Mouse (Mus musculus): ENCODE results near the gene Zpld1.

Gene Zpld1

GRCm38 (mm10) chr16:55297886-55298285 lies at the start of gene Zpld1:
TSS of gene Zpld1 (minus strand) at chr16:55297986.
- DNase-seq (ENCODE audit: low spot score in 2 of 2), result no peak

GRCm38 (mm10) chr16:55345644-55346043 lies 47.9 kb upstream of the Zpld1 start:
- DNase-seq (ENCODE audit: low spot score in 2 of 2), result no peak

GRCm38 (mm10) chr16:55321542-55322514 lies 24.0 kb upstream of the Zpld1 start:
- DNase-seq (ENCODE audit: low spot score in 2 of 2), result no peak

- no peak for DNase-seq (ENCODE audit: low spot score in 2 of 2)
Observed at GRCm38 (mm10) chr16:55316996-55317395, 19.2 kb upstream of the Zpld1 start.

GRCm38 (mm10) chr16:55312106-55312505 lies 14.3 kb upstream of the Zpld1 start:
- DNase-seq (ENCODE audit: low spot score in 2 of 2), result no peak

GRCm38 (mm10) chr16:55282696-55283095 lies 15.1 kb downstream of the Zpld1 start:
- no peak for DNase-seq (ENCODE audit: low spot score in 2 of 2)

GRCm38 (mm10) chr16:55277447-55277846 lies 20.3 kb downstream of the Zpld1 start:
- no peak for DNase-seq (ENCODE audit: low spot score in 2 of 2)

GRCm38 (mm10) chr16:55265281-55265680 lies 32.5 kb downstream of the Zpld1 start:
- DNase-seq (ENCODE audit: low spot score in 2 of 2), result no peak

- no peak for DNase-seq (ENCODE audit: low spot score in 2 of 2)
Observed at GRCm38 (mm10) chr16:55260862-55261574, 36.8 kb downstream of the Zpld1 start.

- DNase-seq (ENCODE audit: low spot score in 2 of 2), result no peak
Observed at GRCm38 (mm10) chr16:55259719-55260118, 38.1 kb downstream of the Zpld1 start.

GRCm38 (mm10) chr16:55240996-55241395 lies 56.8 kb downstream of the Zpld1 start:
- DNase-seq (ENCODE audit: low spot score in 2 of 2), result no peak

- DNase-seq (ENCODE audit: low spot score in 2 of 2), result no peak
Observed at GRCm38 (mm10) chr16:55228995-55229622, 68.7 kb downstream of the Zpld1 start.

- no peak for DNase-seq (ENCODE audit: low spot score in 2 of 2)
Observed at GRCm38 (mm10) chr16:55203945-55204344, 93.8 kb downstream of the Zpld1 start.

GRCm38 (mm10) chr16:55190397-55190796 lies 107.4 kb downstream of the Zpld1 start:
- no peak for DNase-seq (ENCODE audit: low spot score in 2 of 2)

GRCm38 (mm10) chr16:55185370-55185769 lies 112.4 kb downstream of the Zpld1 start:
- no peak for DNase-seq (ENCODE audit: low spot score in 2 of 2)
